Mouse (Mus musculus) kidney, postnatal 25 days (tissue): ENCODE measurements around the gene Sh2d6.
A peak's percentile ranks its signal among the peaks of the same experiment; 100 is the strongest.
"Not testable (repeated sequence)": the region's sequence is repeated elsewhere in the genome, so short reads cannot be mapped to it uniquely, and the experiment has no call there.

Experiments used
- DNase-seq, 2 experiments: peaks; one replicate each; pipeline ENCODE4 v3.0.0; 2021; ENCODE audit warnings: mixed read lengths in 2 of 2

Gene Sh2d6

GRCm38 (mm10) chr6:72492892-72493291 is 28.6 kb downstream of the Sh2d6 start:
- DNase-seq = peak in 1 of 2 experiments; percentile 52

DNA sequence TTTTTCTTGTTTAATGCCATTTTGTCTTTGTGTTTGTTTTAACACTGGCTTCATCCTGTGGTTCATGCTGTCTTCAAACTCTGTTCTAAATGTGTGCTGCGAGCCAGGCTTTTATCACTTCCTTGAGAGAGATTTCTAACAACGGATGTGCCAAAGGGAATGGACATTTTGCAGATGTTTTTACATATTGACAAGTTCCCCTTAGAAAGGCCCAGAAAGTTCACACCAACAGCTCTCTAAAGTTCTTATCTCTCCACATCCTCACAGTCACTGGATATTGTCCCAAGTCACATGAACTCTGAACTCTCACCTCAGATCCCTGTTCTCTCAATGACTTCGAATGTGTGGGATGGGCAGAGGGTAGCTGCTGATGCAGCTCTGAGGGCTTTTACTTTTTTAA is 30.4 kb downstream of the Sh2d6 start:
- no peak for DNase-seq

DNA sequence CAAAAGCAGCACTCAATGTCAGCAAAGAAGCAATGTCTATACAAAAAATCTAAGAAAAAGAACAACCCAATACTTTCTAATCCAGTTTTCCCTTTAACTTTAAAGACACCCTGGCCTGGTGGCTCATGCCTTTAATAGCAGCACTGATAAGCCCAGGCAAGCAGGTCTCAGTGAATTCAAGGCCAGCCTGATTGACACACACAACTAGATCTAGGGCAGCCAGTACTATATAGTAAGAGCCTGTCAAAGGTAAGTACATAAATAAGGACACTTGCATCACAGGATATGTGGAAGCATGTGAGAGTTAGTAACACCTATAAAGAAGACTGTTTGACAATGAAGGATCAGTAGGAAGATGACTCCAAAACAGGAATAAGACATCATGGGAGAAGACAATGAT is 32.0 kb downstream of the Sh2d6 start:
- DNase-seq = no peak

DNA sequence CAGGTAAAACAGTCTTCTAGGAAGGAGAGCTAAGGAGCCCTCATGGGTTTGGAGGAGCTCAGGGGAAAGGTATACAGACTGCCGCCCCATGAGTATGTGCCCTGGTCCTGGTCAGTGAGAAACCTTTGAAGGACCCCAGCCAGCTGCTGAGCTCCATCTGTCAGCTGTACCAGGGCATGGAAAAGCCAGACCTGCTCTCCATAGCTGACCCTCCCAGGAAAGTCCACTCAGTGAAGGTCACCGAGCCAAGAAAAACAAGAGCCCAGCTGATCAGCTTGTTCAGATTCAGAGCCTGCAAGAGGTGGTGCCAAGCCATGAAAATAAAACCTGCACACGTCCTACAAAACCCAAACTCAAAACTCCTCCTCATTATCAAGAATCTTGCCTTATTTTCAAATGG is 32.7 kb downstream of the Sh2d6 start:
- peak; percentile 57 to 82 for DNase-seq

- no peak for DNase-seq
Observed at GRCm38 (mm10) chr6:72487282-72487681, 34.2 kb downstream of the Sh2d6 start.

DNA sequence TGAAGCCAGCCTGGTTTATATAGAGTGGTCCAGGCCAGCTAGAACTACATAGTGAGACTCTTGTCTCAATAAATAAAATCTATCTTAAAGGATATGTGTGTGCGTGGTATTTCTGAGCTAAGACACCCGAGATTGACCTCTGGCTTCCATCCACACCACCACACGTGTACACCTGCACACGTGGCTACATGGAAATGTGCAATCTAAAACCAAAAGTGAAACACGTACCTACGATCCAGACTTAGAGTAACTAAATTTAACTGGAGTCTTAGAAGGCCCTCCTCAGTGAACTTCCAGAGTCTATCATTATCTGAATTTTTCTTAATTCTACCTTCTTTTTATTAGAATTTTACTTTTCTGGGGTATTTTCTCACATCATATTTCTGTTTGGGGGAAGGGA is 35.2 kb downstream of the Sh2d6 start:
- no peak for DNase-seq

- no peak for DNase-seq
Observed at GRCm38 (mm10) chr6:72484887-72485286, 36.6 kb downstream of the Sh2d6 start.

DNA sequence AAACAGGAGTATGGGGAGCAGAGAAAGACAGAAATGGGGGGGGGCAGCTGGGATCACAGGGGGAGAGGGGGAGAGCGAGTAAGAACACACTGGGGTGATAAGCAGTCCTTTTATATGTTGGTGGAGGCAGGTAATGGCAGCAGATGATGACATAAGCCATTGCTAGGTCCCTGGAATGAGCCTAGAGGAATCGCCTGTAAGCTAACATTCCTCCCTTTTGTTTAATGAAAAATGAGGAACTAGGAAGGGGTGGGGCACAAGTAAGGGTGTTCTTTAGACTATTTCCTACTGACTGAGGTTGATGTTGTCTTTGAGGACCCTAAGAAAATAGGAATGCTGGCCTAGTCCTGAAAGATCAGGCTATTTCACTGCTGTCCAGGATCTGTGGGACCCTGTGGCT is 39.4 kb downstream of the Sh2d6 start:
- no peak for DNase-seq

GRCm38 (mm10) chr6:72480422-72480702 is 41.1 kb downstream of the Sh2d6 start:
- DNase-seq = no peak

DNA sequence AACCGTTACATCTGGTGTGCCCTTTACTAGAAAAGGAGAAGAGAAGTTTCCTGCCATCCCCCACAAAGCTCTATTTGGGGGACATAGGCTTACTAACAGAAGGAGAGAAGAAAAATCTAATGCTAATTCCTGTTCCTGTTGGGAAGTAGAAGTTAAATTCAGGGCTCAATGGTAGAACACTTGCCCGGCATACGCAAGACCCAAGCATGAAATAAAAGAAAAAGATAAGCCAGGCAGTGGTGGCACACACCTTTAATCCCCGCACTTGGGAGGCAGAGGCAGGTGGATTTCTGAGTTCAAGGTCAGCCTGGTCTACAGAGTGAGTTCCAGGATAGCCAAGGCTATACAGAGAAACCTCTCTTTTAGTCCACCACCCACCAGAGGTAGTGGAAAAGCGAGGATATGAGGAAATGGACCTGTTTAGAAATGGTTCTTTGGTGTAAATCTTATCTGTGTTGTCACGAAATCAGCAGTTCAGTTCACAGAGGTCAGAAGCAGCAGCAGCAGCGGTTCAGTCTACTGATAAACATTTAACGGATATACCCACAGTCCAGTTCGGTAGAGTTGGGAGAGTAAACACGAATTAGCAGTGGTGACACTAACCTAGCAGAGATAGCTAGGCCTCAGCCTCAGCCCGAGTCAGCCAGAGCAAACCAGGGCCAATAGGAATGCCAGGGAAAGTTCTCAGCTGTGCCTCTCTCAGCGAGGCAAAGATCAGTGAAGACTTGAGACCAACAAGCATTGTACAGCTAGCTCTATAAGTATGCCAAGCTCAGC is 41.7 kb downstream of the Sh2d6 start:
- no peak for DNase-seq

GRCm38 (mm10) chr6:72478691-72479090 is 42.8 kb downstream of the Sh2d6 start:
- DNase-seq = not testable (repeated sequence)

DNA sequence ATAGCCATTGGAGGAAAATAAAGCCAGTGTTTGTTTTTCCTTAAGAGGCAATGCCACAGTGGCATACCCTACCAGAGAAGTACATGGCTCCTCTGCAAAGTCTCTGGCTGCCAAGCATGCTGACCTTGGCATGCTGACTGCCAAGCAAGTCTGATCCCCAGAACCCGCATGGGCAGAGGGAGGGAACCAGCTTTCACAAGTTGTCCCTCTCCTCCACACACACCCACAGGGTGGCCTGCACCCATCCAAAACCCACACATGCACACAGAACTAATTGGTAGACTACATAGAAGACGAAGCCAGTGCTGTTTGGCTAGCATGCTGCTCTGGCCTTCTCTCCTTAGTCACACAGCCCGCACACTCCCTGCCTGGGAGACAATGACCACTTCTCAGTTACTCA is 43.9 kb downstream of the Sh2d6 start:
- DNase-seq = peak; percentile 59 to 86

- DNase-seq = no peak
Observed at GRCm38 (mm10) chr6:72476836-72477235, 44.7 kb downstream of the Sh2d6 start.

DNA sequence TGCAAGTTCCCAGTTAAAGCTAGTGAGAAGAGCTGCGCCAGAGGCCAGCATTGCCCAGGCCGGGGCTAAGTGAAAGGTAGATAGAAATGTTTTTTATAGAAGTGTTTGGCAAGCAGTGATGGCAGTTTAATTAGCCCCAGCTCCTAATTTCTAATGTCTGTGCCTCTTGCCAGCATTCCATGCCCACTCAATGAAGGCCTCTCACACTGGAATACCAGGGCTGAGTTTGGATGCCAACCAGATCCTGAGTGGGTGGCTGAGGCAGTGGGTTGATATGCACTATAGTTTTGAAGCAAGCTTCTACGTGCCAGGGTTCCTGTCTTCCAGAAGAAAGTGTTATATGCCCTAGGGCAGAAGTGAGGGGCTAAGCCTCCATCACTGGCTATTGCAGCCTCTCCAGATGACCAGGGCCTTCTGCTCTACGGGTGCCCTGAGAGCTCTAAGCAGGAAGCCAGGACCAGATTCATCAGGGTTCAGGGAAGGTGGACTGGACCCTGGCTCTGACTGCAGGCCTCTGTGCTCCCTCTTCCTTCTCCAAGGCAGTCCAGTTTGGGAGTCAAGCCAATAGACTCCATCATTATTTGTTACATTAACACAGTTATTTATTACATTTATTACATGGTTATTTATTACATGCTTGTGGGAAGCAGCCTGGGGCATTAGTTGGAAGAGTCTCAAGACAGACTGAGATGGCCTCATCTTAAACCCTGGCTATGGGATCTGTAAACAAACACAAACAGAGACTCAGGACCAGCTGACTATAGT is 46.1 kb downstream of the Sh2d6 start:
- peak in 1 of 2 experiments; percentile 66 for DNase-seq

GRCm38 (mm10) chr6:72473264-72474041 is 48.1 kb downstream of the Sh2d6 start:
- DNase-seq = peak; percentile 58 to 84

GRCm38 (mm10) chr6:72466171-72466570 is 55.3 kb downstream of the Sh2d6 start:
- no peak for DNase-seq

DNA sequence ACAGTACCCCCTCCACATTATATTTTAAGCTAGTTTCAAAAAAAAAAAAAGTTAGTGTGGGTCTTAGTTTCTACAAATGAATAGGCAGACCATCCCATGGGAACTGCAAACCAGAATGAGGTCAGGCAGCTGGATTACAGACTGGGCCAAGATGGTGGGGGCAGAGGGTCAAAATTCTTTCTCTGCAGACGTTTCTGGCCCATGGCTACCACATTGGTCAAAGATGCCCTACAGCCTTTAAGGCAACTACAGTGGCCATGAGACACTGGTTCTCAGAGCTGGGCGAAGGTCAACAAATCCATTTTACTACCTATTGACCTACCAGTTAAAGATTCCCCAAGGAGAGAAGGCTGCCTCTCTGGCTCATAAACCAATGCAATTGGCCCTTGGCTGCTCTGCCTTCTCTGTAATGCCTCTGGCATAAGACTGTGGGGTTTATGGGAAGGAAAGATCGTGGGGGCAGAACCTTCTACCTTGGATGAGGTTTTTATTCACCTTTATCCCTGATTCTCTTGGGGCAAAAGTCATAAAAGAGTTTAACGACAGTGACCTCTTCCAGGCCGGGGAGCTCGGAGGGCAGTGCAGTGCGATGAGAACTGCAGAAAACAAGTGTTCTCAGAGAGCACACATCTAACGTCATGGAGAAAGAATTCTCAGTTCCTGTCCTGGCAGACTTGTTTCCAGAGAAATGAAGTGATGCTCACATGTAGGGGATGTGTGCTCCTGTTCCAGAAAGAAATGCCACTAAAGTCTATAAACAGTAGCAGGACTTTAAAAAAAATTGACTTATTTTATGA is 55.9 kb downstream of the Sh2d6 start:
- DNase-seq = peak; percentile 65 to 89
